Mouse (Mus musculus) liver, embryonic 13.5 days (tissue): ENCODE measurements around the gene Slc2a8. TPM values are rescaled to one million over a fixed set of nuclear protein-coding genes. Genes with fewer than 3 reads are reported as not detected.

Source experiments
- ATAC-seq: fragments of 200-750 bp; cut with Nextera tagmentation; 2 replicates; pipeline ENCODE4 v1.8.0; 2017; ENCODE audit warnings: low read depth, mild to moderate bottlenecking, moderate number of reproducible peaks, moderate library complexity
- DNase-seq: peaks from one replicate; pipeline ENCODE4 v3.0.0; 2022
- H3K27ac ChIP-seq: fragments of 300-500 bp; sonication (generic); 2 replicates; pipeline ENCODE4 v1.5.1; 2015; ENCODE audit warnings: moderate library complexity, mild to moderate bottlenecking, inconsistent platforms
- H3K27me3 ChIP-seq: fragments of 300-500 bp; sonication (generic); 2 replicates; pipeline ENCODE4 v1.6.1; 2015; ENCODE audit warnings: mild to moderate bottlenecking, inconsistent platforms
- H3K36me3 ChIP-seq: fragments of 300-500 bp; sonication (generic); 2 replicates; pipeline ENCODE4 v1.6.1; 2015; ENCODE audit warnings: mild to moderate bottlenecking, inconsistent platforms
- H3K4me1 ChIP-seq: fragments of 300-500 bp; sonication (generic); replicated peaks from 2 replicates; pipeline ENCODE4 v1.6.1; 2015; ENCODE audit warnings: inconsistent platforms
- H3K4me2 ChIP-seq: fragments of 300-500 bp; sonication (generic); 2 replicates; pipeline ENCODE4 v1.6.1; 2015; ENCODE audit warnings: inconsistent platforms, mild to moderate bottlenecking, moderate library complexity
- H3K4me3 ChIP-seq: fragments of 300-500 bp; sonication (generic); replicated peaks from 2 replicates; pipeline ENCODE4 v1.5.1; 2015; ENCODE audit warnings: mild to moderate bottlenecking, inconsistent platforms
- H3K9ac ChIP-seq: fragments of 300-500 bp; sonication (generic); 2 replicates; pipeline ENCODE4 v1.6.1; 2015; ENCODE audit warnings: mild to moderate bottlenecking, inconsistent platforms
- H3K9me3 ChIP-seq: fragments of 300-500 bp; sonication (generic); replicated peaks from 2 replicates; pipeline ENCODE4 v1.6.1; 2016; ENCODE audit warnings: inconsistent platforms
- WGBS: fragments of 180-500 bp; shearing (Covaris S2); methylation state at CpG from one replicate; pipeline ENCODE4 v1.1.7; 2015; ENCODE audit not compliant: insufficient replicate concordance; 5-methylcytosine and 5-hydroxymethylcytosine counted together
- polyA plus RNA-seq: library from polyadenylated mRNA; unstranded; fragments of >200 nt; fragmentation: Nextera tagmentation; extraction: Ambion mirVana; gene quantifications from 2 replicates; pipeline ENCODE4 v1.2.1, GENCODE M21; 2015

Gene Slc2a8
- polyA plus RNA-seq, 1 experiment from 2014 or later: 9.0 TPM

DNA sequence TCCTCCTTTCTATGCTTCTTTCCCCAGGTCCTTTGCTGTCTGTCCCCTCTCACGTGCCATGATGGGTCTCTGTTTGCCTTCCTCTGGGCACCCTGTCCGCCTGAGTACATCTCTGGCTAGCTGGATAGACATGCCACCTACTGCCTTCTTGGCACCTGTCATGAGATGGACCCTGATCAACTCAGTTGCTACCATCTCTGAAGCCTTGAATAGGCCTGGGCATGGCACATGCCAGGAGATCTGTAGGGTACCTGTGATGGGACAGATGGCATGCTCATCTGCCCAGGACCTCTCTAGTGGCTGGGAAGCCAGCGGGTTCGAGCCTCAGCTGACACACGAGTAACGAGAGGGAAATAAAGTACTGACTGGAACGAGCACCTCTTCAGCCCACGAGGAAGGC lies 7.7 kb downstream of the Slc2a8 start:
- ATAC-seq (no peak), DNase-seq (no peak)

DNA sequence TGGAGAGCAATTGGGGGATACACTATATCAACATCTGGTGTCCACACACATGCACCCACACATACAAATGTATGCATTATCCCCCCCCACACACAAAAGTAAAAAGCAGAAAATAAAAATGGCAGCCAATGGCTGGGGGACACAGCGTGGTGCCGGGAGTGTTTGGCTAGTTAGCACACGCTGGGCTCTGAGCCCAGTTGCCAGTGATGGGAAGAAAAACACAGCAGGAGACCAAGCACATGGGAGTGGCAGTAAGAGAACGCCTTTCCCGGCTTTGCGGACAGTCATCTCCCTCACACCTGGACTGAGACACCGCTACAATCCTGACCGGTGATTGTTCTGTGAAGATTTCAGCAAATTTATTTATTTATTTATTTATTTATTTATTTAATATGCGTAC lies 10.6 kb downstream of the Slc2a8 start:
- Histone ChIP-seq H3K9ac (no peak overlapping the region), H3K4me1 (peaks cover 16% of the 10 kb centered on the region), H3K36me3 (peaks cover 15% of the 10 kb centered on the region), H3K4me3 (no peak overlapping the region), H3K4me2 (no peak overlapping the region), H3K27me3 (no peaks in the 10 kb centered on the region), H3K9me3 (no peaks in the 10 kb centered on the region), H3K27ac (no peak overlapping the region)
- WGBS: 77% methylated on average over 9 of the region's 9 CpGs
- DNase-seq: no peak
- no peak for ATAC-seq

More for the DNA sequence above, 7.7 kb downstream of the Slc2a8 start:
- H3K4me3 ChIP-seq: no peak overlapping the region
- peaks cover 15% of the 10 kb centered on the region for H3K36me3 ChIP-seq
- H3K27me3 ChIP-seq: no peaks in the 10 kb centered on the region
- no peak overlapping the region for H3K27ac ChIP-seq
- no peaks in the 10 kb centered on the region for H3K9me3 ChIP-seq
- H3K9ac ChIP-seq: no peak overlapping the region
- H3K4me1 ChIP-seq: peaks cover 24% of the 10 kb centered on the region
- WGBS: 87% methylated on average over 8 of the region's 8 CpGs
- no peak overlapping the region for H3K4me2 ChIP-seq

DNA sequence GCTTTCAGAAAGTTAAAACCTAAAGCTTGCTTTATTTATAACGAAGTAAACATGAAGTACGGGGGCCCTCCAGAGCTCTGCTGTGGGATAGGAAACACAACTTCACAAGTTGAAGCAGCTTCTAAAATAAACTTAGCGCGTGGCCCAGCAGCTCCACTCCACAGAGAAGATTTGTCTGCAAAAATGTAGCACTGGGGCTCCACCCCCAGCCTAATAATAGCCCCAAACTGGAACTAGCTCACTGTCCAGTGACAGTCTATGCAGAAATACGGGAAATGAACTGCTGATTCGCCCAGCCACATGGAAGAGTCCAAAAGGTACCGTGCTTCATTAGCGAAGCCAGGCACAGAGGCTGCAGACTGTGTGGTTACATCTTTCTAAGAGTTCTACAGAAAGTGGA lies 12.6 kb downstream of the Slc2a8 start:
- no peak overlapping the region for H3K4me3 ChIP-seq
- no peak overlapping the region for H3K4me2 ChIP-seq
- DNase-seq (no peak), ATAC-seq (no peak)
- WGBS: 61% methylated on average over 8 of the region's 8 CpGs
- peaks cover 32% of the 10 kb centered on the region for H3K4me1 ChIP-seq
- no peak overlapping the region for H3K9ac ChIP-seq
- H3K27ac ChIP-seq: peak overlapping the region; percentile 0; the same call in 1 of the 2 replicates
- H3K9me3 ChIP-seq: no peaks in the 10 kb centered on the region
- no peaks in the 10 kb centered on the region for H3K27me3 ChIP-seq
- H3K36me3 ChIP-seq: peaks cover 13% of the 10 kb centered on the region

DNA sequence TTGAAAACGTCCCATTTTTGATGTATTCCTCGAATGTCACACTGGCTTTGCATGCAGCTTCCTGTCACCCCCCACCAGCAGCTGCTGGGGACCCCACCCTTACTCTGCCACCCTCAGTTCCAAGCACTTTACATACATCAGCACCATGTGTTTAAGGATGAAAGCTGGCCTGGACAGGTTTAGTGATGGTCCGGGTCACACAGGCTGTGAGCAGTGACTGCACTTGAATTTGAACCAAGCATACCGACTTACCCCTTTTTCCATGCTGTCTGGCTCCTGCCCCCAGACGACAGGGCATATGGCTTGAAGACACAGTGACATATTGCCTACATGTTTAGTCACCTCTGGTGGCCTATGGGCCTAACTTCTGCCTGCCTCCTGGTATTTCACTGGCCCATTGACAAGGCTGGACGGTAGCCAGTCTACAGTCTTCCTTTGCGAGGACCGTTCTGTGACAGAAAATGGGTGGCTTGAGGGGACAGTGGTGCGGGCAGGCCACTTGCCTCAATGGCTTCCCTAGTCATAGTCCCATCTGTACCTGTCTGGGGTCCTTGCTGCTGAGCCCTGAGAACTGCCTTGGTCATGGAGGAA lies 13.8 kb downstream of the Slc2a8 start:
- Histone ChIP-seq H3K36me3 (peaks cover 18% of the 10 kb centered on the region), H3K27me3 (no peaks in the 10 kb centered on the region), H3K4me1 (peaks cover 45% of the 10 kb centered on the region), H3K9ac (peak overlapping the region; percentile 87), H3K4me3 (peak overlapping the region; percentile 81), H3K4me2 (peak overlapping the region; percentile 97), H3K27ac (0 out of 2 replicates have a peak overlapping the region, but pooled peaks have one; percentile 95), H3K9me3 (no peaks in the 10 kb centered on the region)
- DNase-seq (no peak), ATAC-seq (no peak)
- WGBS: 75% methylated on average over 9 of the region's 9 CpGs

DNA sequence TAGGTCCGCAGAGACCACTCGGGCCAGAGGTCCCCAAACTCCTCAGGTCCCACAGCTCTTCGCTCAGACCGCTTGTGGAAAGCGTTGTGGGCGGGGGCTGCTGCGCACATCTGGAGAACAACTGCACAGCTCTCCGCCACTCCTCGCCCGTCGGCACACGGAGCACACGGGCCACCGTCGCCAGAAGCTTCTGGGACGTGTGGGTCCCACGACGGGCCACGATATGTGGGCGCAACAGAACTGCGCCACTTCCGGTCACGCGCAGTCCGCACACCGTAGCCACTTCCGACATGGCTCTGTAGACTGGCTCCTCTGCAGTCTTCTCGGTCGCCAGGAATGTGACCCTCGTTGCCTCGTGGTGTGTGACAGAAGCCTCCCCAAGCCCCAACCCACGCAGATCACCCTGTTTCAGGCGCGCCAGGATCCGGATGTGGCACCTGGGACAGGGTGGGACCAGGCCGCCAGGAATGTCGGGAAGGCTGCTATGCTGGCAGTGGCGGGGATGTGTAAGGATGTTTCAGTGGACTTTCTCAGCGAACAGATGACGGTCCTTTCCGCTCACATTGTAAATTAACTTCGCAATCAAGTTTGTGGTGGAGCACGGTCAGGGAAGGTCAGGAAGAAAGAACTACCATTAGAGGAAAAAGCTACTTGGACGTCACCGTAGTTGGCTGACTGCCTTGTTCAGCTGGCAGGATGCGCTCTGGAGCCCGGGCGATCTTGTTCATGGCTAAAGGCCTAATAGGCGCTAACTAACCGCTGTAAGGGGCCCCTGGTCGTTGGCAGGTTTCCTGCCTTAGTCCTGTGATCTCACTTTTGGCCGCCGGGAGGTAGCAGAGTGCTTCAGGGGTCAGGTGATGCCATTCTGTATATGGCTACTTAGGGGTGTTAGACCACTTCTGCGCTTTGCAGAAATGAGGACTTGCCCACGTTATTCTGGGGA lies 14.9 kb downstream of the Slc2a8 start:
- peaks cover 29% of the 10 kb centered on the region for H3K36me3 ChIP-seq
- no peaks in the 10 kb centered on the region for H3K27me3 ChIP-seq
- DNase-seq (peak; percentile 73), ATAC-seq (peak; percentile 80)
- peak overlapping the region; percentile 87 for H3K9ac ChIP-seq
- WGBS: under 1% methylated on average over 55 of the region's 55 CpGs
- peak overlapping the region; percentile 81 for H3K4me3 ChIP-seq
- no peaks in the 10 kb centered on the region for H3K9me3 ChIP-seq
- H3K4me2 ChIP-seq: peak overlapping the region; percentile 97
- peak overlapping the region; percentile 95 for H3K27ac ChIP-seq
- H3K4me1 ChIP-seq: peaks cover 56% of the 10 kb centered on the region

DNA sequence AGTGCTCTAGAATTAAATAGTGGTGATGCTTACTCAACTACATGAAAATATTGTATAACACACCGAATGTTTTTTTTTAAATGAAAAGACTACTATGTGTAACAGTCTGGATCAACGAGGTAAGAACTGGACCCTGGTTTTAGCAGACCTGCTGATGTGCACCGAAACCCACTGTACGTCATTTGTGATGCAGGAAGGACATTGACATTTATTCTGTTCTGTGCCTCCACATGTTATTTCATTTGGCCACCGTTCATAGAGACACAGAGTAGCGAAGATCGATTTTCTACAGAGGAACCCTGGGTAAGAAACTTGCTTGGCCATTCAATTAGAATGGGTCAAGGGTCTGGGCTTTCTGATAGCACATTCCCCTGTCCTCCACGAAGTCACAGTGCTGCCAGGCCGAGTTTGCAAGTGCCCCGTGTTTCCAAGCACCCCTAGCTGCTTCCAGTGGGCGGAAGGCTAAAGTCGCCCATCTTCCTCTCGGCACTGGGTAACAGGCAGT lies 15.6 kb downstream of the Slc2a8 start:
- 6% methylated on average over 13 of the region's 13 CpGs for WGBS
- peaks cover 60% of the 10 kb centered on the region for H3K4me1 ChIP-seq

DNA sequence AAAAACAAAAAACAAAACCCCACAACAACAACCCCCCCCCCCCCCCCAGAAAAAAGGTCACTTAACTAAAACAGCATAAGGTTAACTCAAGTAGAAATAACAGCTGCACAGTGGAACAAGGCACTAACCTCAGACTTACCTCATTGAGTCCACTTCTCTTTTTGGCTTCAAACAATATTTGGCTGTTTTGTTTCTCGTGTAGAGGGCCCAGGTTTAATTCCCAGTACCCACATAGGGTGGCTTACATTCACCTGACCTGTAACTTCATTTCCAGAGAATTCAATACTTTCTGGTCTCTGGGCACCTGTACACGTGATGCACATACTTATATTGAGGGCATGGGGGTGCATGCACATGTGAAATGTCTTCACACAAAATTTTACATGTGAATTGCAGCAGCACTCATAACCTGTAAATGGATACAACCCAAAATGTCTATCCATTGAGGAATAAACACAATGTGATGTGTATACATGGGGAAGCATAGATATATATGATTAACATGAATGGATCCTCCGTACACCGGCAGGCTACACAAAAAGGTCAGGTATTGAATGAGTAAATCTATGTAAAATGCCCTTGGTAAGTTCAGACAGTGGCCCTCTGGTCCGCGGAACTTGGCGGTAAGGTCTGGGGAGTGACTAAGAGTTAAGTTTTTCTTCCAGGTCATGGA lies 16.2 kb downstream of the Slc2a8 start:
- Histone ChIP-seq H3K4me2 (peak overlapping the region; percentile 97), H3K27me3 (no peaks in the 10 kb centered on the region), H3K4me3 (peak overlapping the region; percentile 81), H3K36me3 (peaks cover 30% of the 10 kb centered on the region), H3K4me1 (peaks cover 66% of the 10 kb centered on the region), H3K9ac (peak overlapping the region; percentile 87), H3K9me3 (no peaks in the 10 kb centered on the region), H3K27ac (peak overlapping the region; percentile 95)
- WGBS: 5% methylated on average over 7 of the region's 7 CpGs
- DNase-seq (no peak), ATAC-seq (no peak)

More for the DNA sequence above, 15.6 kb downstream of the Slc2a8 start:
- Histone ChIP-seq H3K9me3 (no peaks in the 10 kb centered on the region), H3K27me3 (no peaks in the 10 kb centered on the region), H3K9ac (peak overlapping the region; percentile 87), H3K4me2 (peak overlapping the region; percentile 97), H3K36me3 (peaks cover 30% of the 10 kb centered on the region), H3K4me3 (peak overlapping the region; percentile 81), H3K27ac (peak overlapping the region; percentile 95)
- DNase-seq: no peak
- no peak for ATAC-seq

DNA sequence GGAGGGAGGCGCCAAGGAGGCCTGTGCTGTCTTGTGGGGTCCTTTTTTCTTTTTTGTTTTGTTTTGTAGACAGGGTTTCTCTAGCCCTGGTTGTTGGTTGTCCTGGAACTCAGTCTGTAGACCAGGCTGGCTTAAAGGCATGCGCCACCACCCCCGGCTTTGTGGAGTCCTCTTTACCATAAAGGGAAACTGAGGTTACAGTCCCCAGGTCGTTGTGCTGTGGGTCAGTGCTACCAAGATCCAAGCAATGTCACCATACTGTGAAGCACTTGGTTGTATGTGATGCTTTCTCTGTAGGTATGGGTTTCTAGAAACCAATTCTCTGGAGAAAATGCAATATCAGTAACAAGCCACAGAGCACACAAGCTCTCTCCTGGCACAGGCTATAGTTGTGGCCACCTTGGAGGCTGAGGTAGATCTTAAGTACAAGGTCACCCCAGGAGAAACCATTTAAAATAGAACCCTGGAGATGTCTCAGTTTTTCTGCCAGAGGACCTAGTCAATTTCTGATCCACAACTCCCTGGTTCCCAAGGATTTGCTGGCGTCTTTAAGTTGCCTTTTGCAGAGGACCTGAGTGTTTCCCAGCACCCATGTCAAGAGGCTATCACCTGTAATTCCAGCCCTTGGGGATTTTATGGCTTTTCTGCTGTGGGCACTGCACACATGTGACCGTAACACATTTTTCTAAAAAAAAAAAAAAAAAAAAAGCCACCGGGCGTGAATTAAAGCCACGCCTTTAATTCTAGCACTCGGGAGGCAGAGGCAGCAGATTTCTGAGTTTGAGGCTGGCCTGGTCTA lies 17.0 kb downstream of the Slc2a8 start:
- Histone ChIP-seq H3K4me2 (peak overlapping the region; percentile 97), H3K4me1 (peaks cover 72% of the 10 kb centered on the region), H3K9me3 (no peaks in the 10 kb centered on the region), H3K27me3 (no peaks in the 10 kb centered on the region), H3K4me3 (peak overlapping the region; percentile 84), H3K36me3 (peaks cover 30% of the 10 kb centered on the region), H3K9ac (peak overlapping the region; percentile 95), H3K27ac (peak overlapping the region; percentile 95)
- ATAC-seq (no peak), DNase-seq (no peak)
- 21% methylated on average over 10 of the region's 10 CpGs for WGBS

DNA sequence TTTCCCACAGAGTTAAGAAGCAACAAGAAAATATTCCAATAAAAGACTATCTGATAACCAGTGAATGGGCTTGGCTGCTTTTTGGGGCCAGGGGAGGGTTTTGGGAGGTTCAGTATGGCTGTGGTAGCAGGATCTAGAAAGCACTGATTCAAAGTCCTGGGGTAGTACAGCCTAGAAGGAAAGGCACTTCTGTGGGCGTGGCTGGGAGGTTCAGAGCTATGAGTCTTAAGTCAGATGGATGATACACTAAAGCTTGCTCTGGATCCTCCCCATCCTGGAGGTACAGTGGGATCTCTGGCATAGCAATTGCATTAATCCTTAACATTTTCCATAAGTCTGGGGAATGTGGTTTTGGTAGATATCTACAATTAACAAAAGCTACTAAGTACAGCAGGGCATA lies 17.9 kb downstream of the Slc2a8 start:
- DNase-seq (no peak), ATAC-seq (no peak)
- no peaks in the 10 kb centered on the region for H3K9me3 ChIP-seq
- H3K4me1 ChIP-seq: peaks cover 76% of the 10 kb centered on the region
- H3K9ac ChIP-seq: peak overlapping the region; percentile 95
- WGBS: 32% methylated on average over 1 of the region's 1 CpGs
- peaks cover 30% of the 10 kb centered on the region for H3K36me3 ChIP-seq
- peak overlapping the region; percentile 97 for H3K4me2 ChIP-seq
- H3K27me3 ChIP-seq: no peaks in the 10 kb centered on the region
- peak overlapping the region; percentile 84 for H3K4me3 ChIP-seq
- H3K27ac ChIP-seq: peak overlapping the region; percentile 95

DNA sequence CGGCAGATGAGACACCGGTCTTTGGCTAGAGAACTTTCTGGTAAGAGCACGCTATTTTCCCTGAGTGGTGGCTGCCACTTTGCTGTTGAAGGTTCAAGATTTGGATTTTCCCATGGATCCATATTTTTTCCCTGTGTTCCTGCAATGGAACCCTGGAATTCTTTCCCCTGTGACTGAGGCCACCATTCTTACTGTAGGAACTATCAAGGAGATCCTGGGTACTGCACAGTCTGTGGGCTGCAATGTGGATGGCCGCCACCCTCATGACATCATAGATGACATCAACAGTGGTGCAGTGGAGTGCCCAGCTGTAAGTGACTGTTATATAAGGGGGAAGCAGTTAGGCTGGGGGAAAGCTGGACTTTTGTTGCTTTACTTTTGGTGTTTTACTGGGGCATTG lies 18.3 kb downstream of the Slc2a8 start:
- Histone ChIP-seq H3K27me3 (no peaks in the 10 kb centered on the region), H3K4me3 (peak overlapping the region; percentile 84), H3K27ac (peak overlapping the region; percentile 95), H3K4me2 (peak overlapping the region; percentile 97), H3K36me3 (peaks cover 30% of the 10 kb centered on the region), H3K9me3 (no peaks in the 10 kb centered on the region), H3K9ac (peak overlapping the region; percentile 95), H3K4me1 (peaks cover 76% of the 10 kb centered on the region)
- 30% methylated on average over 4 of the region's 4 CpGs for WGBS
- ATAC-seq (no peak), DNase-seq (no peak)
